In genomic region chr1:128417533-128417888, GRCm38 (mm10) we compare ENCODE assay signal across 8 mouse cellular contexts. TPM values are rescaled to one million over a fixed set of nuclear protein-coding genes. Genes with fewer than 3 reads are reported as not detected.
A peak's percentile ranks its signal among the peaks of the same experiment; 100 is the strongest.
DNase-seq lines count a peak whose midpoint lies in the region; ATAC-seq and TF ChIP-seq lines count a peak whose summit lies in the region.

No protein-coding gene starts in this region.

- peak overlapping the region; percentile 92; the same call in 1 of the 2 replicates for H3K27ac ChIP-seq in forebrain, postnatal 0 days (ENCODE audit: low read depth, low read length)
- no peak overlapping the region for H3K27ac ChIP-seq in liver, embryonic 14.5 days
- peak overlapping the region; percentile 93 for H3K27ac ChIP-seq in neural tube, embryonic 15.5 days (replicated peaks)

- H3K9me3 ChIP-seq in forebrain, postnatal 0 days (ENCODE audit: low read length), result no peaks in the 10 kb centered on the region
- no peaks in the 10 kb centered on the region for H3K9me3 ChIP-seq in liver, embryonic 14.5 days (ENCODE audit: control insufficient read depth, low read length)
- H3K9me3 ChIP-seq in neural tube, embryonic 15.5 days (replicated peaks), result no peaks in the 10 kb centered on the region

- 0 out of 2 replicates have a peak, but pooled peaks cover 3% of the 10 kb centered on the region for H3K4me1 ChIP-seq in forebrain, postnatal 0 days (ENCODE audit: insufficient read depth)
- H3K4me1 ChIP-seq in liver, embryonic 14.5 days (replicated peaks; ENCODE audit: control insufficient read depth in 2 of 2, insufficient read depth in 2 of 2, low read length in 1 of 2), result peaks cover 4 to 6% of the 10 kb centered on the region in 2 experiments; a peak in 3 of 4 replicates
- peaks cover 2% of the 10 kb centered on the region; the same call in 1 of the 2 replicates for H3K4me1 ChIP-seq in neural tube, embryonic 15.5 days

- H3K4me3 ChIP-seq in forebrain, postnatal 0 days (ENCODE audit: low read depth, low read length), result peak overlapping the region; percentile 90
- peak overlapping the region in 1 of 2 experiments; percentile 97; a peak in 2 of 4 replicates for H3K4me3 ChIP-seq in liver, embryonic 14.5 days (ENCODE audit: insufficient read depth in 1 of 2, low read depth in 2 of 2, low read length in 2 of 2)
- peak overlapping the region; percentile 82 for H3K4me3 ChIP-seq in neural tube, embryonic 15.5 days (replicated peaks)

- 41% methylated on average over 5 of the region's 5 CpGs for WGBS in forebrain, postnatal 0 days
- 38% methylated on average over 5 of the region's 5 CpGs for WGBS in liver, embryonic 14.5 days (ENCODE audit: insufficient replicate concordance)
- 42% methylated on average over 5 of the region's 5 CpGs for WGBS in neural tube, embryonic 15.5 days

- no peaks in the 10 kb centered on the region; the same call in 1 of the 2 replicates for H3K36me3 ChIP-seq in forebrain, postnatal 0 days (ENCODE audit: insufficient read depth)
- H3K36me3 ChIP-seq in liver, embryonic 14.5 days (replicated peaks; ENCODE audit: control insufficient read depth, insufficient read depth, low read depth), result peaks cover 5% of the 10 kb centered on the region
- H3K36me3 ChIP-seq in neural tube, embryonic 15.5 days, result peaks cover 9% of the 10 kb centered on the region

- DNase-seq in cerebellum, adult 18-20 months, result peak; percentile 37 to 38
- DNase-seq in cerebellum, adult 9-10 months, result no peak
- peak; percentile 9 to 15 for DNase-seq in right cerebral cortex, adult 2 months (ENCODE audit: low spot score in 2 of 2)
- no peak for DNase-seq in right cerebral cortex, postnatal 36 days (ENCODE audit: low spot score in 2 of 2)
- no peak for DNase-seq in forebrain, postnatal 0 days
- peak in 1 of 3 experiments; percentile 0 for DNase-seq in liver, embryonic 14.5 days (ENCODE audit: low read depth in 3 of 3, low spot score in 3 of 3)
- no peak for DNase-seq in spleen, adult 12 weeks (ENCODE audit: low spot score)

- ATAC-seq in forebrain, postnatal 0 days, result peak; percentile 23; the same call in 1 of the 2 replicates
- peak; percentile 17 for ATAC-seq in liver, embryonic 14.5 days (ENCODE audit: insufficient read depth)
- ATAC-seq in neural tube, embryonic 15.5 days (ENCODE audit: low FRiP score), result peak; percentile 53

- no peaks in the 10 kb centered on the region for H3K27me3 ChIP-seq in forebrain, postnatal 0 days (ENCODE audit: insufficient read depth, low read length)
- H3K27me3 ChIP-seq in liver, embryonic 14.5 days (ENCODE audit: control insufficient read depth, insufficient read depth, low read length), result no peaks in the 10 kb centered on the region
- H3K27me3 ChIP-seq in neural tube, embryonic 15.5 days (replicated peaks), result no peaks in the 10 kb centered on the region

- peak overlapping the region; percentile 98 for H3K9ac ChIP-seq in forebrain, postnatal 0 days
- no peak overlapping the region; the same call in none of the 2 replicates for H3K9ac ChIP-seq in liver, embryonic 14.5 days (replicated peaks)
- 0 out of 2 replicates have a peak overlapping the region, but pooled peaks have one; percentile 96 for H3K9ac ChIP-seq in neural tube, embryonic 15.5 days (replicated peaks)

- peak overlapping the region; percentile 74 for H3K4me2 ChIP-seq in forebrain, postnatal 0 days (ENCODE audit: low read depth)
- H3K4me2 ChIP-seq in liver, embryonic 14.5 days (ENCODE audit: low read depth), result peak overlapping the region; percentile 73
- H3K4me2 ChIP-seq in neural tube, embryonic 15.5 days, result peak overlapping the region; percentile 72

- TF ChIP-seq CTCF in forebrain, postnatal 0 days (IDR thresholded peaks at IDR 0.05; ENCODE audit: low read depth), result no peak
- no peak for TF ChIP-seq CTCF in liver, embryonic 14.5 days (IDR thresholded peaks at IDR 0.05; ENCODE audit: low read depth)

- TF ChIP-seq EP300 in liver, embryonic 14.5 days (IDR thresholded peaks at IDR 0.05; ENCODE audit: low read depth), result no peak

RNA-seq across cellular contexts. Expression of gene Dars, which starts 0.3 kb away (rescaled TPM):
- 90.4 and 101 TPM in 2 replicates for total RNA-seq in forebrain, postnatal 0 days (2014; rRNA removed)
- polyA plus RNA-seq in forebrain, postnatal 0 days (2015; fragmentation: Nextera tagmentation; extraction: Ambion mirVana), result 128 and 130 TPM in 2 replicates
- 20.8 and 34.8 TPM in 2 replicates for polyA plus RNA-seq in liver, embryonic 14.5 days (2012; rRNA removed)
- 59.6 and 62.8 TPM in 2 replicates for polyA plus RNA-seq in liver, embryonic 14.5 days (2014; fragmentation: Nextera tagmentation; extraction: Ambion mirVana)
- 132 and 154 TPM in 2 replicates for polyA plus RNA-seq in neural tube, embryonic 15.5 days (2015; fragmentation: Nextera tagmentation; extraction: Ambion mirVana)

RNA-seq across cellular contexts. Expression of gene Mcm6, which starts 58.0 kb away (rescaled TPM):
- 33.7 and 52.4 TPM in 2 replicates for total RNA-seq in forebrain, postnatal 0 days (2014; rRNA removed)
- 35.2 and 40.5 TPM in 2 replicates for polyA plus RNA-seq in forebrain, postnatal 0 days (2015; fragmentation: Nextera tagmentation; extraction: Ambion mirVana)
- polyA plus RNA-seq in liver, embryonic 14.5 days (2012; rRNA removed), result 77.5 and 110 TPM in 2 replicates
- polyA plus RNA-seq in liver, embryonic 14.5 days (2014; fragmentation: Nextera tagmentation; extraction: Ambion mirVana), result 231 and 251 TPM in 2 replicates
- 52.3 and 111 TPM in 2 replicates for polyA plus RNA-seq in neural tube, embryonic 15.5 days (2015; fragmentation: Nextera tagmentation; extraction: Ambion mirVana)

Comparison
In these comparisons a context has a peak if more than half of its experiments do, and no peak if none do; other contexts are left out.
1. DNase-seq: peak in cerebellum, adult 18-20 months (2 of 2) and right cerebral cortex, adult 2 months (2 of 2); none in cerebellum, adult 9-10 months (single experiment), right cerebral cortex, postnatal 36 days (0 of 2), forebrain, postnatal 0 days (single experiment) and spleen, adult 12 weeks (single experiment).
2. Peak in every context shown above with its lines, with median percentiles within 50 percentile points of each other: ATAC-seq and H3K4me2 ChIP-seq.